Mouse (Mus musculus): Measurements from ENCODE around the gene Trcg1. TPM values are rescaled to one million over a fixed set of nuclear protein-coding genes. Genes with fewer than 3 reads are reported as not detected.

Gene Trcg1
- total RNA-seq, 2 experiments from 2014 or later: not detected

DNA sequence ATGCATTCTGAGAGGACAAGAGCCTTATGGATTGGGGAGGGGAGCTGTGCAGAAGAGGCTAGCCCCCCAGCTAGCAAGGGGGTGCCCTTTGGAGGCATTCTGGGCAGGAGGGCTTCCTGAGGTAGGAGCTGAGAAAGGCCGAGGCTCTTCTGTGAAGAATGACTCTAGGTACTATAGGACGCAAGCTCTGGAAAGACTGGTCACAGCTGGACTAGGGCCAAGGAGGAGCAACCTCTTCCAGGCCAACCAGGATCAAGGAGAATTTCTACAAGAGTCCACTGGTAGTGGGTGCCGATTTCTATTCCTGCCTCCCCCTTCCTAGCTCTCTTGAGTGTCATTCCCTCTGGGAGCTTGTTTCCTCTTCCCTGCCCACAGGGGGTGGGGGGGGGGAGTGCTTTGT is 46.3 kb downstream of the Trcg1 start:
- intact Hi-C loops (cut with DNase I): no loop called here
- Histone ChIP-seq H3K27ac (no peak overlapping the region), H3K4me3 (no peak overlapping the region)
- no peak for DNase-seq (ENCODE audit: extremely low spot score in 1 of 2, low spot score in 2 of 2)
- TF ChIP-seq CTCF (IDR thresholded peaks at IDR 0.05): no peak

DNA sequence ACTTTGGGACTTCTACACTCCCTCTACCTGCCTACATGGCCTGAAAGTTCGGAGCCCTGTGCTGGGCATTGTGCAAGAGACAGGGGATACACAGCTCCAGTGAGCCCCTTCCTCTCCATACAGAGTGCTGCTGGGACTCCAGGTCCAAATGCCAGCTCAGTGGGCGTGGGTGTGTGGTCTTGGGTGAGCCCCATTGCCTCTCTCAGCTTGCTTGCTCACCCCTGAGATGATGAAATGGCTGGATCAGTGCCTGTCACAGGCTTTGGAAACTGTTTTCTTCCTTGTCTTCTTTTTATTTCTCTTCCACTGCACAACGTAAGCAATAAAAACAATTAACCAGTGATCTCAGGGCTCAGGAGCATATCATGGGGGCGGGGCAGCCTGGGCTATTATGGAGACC is 47.0 kb downstream of the Trcg1 start:
- Histone ChIP-seq H3K4me3 (no peak overlapping the region), H3K27ac (no peak overlapping the region)
- intact Hi-C loops (cut with DNase I): no loop called here
- TF ChIP-seq CTCF (IDR thresholded peaks at IDR 0.05): no peak
- no peak for DNase-seq (ENCODE audit: extremely low spot score in 1 of 2, low spot score in 2 of 2)

DNA sequence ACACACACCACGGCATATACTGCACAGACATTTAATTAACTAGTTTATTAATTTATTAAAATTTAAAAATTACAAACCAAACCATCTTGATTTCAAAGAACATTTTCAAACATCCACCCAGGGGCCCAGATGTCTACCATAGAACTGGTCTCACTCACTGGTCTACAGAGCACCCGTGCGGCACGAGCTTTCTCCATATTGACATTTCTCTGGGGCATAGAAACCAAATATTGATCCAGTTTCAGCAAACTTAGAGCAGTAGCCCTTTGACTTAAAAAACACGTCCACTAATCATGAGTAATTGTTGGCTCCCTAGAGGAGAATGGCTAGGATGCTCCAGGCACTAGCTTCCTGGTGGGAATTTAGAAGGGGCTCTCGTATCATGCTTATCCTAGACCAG is 50.8 kb downstream of the Trcg1 start:
- DNase-seq (ENCODE audit: extremely low spot score in 1 of 2, low spot score in 2 of 2): no peak
- no peak overlapping the region for H3K4me3 ChIP-seq
- no peak for TF ChIP-seq CTCF (IDR thresholded peaks at IDR 0.05)
- intact Hi-C loops (cut with DNase I): no loop called here
- no peak overlapping the region for H3K27ac ChIP-seq

DNA sequence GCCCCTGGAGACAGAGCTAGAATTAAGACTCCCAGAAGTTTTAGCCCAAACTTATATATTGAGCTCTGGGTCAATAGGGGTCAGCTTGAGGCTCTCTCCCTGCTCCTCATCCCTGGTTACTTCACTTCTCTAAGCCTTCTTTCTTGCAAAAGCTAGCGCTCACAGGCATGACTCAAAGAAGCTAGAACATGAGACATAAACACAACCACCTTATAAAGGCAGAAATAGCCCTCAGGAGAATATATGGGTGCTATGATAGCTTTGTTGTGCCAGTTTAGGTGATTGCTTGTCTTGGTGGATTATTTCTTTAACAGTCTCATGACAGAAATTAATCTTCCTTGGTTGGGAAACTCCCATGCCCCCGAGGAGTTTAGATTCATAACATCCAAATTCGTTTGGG is 58.5 kb downstream of the Trcg1 start:
- intact Hi-C loops (cut with DNase I): no loop called here
- no peak overlapping the region for H3K27ac ChIP-seq
- DNase-seq (ENCODE audit: extremely low spot score in 1 of 2, low spot score in 2 of 2): no peak
- H3K4me3 ChIP-seq: no peak overlapping the region
- no peak for TF ChIP-seq CTCF (IDR thresholded peaks at IDR 0.05)

DNA sequence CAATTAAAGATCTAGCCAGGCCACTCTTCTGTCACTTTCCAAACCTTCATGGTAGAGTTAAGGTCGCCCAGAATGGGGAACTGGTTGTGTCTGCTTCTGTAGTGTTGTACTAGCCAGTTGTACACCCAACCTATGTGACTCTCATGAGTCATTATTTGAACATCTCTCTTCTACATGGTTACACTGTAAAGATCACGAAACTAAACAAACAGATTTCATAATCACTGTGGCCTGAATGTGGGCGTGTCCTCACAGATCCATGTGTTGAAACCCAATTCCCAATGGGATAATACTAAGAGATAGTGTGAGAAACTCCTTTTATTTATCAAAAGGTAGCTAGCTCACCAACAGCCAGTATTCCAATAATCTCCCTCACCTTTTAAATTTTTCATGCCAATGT is 59.3 kb downstream of the Trcg1 start:
- no peak for TF ChIP-seq CTCF (IDR thresholded peaks at IDR 0.05)
- no peak overlapping the region for H3K27ac ChIP-seq
- DNase-seq (ENCODE audit: extremely low spot score in 1 of 2, low spot score in 2 of 2): no peak
- H3K4me3 ChIP-seq: no peak overlapping the region
- intact Hi-C loops (cut with DNase I): no loop called here

DNA sequence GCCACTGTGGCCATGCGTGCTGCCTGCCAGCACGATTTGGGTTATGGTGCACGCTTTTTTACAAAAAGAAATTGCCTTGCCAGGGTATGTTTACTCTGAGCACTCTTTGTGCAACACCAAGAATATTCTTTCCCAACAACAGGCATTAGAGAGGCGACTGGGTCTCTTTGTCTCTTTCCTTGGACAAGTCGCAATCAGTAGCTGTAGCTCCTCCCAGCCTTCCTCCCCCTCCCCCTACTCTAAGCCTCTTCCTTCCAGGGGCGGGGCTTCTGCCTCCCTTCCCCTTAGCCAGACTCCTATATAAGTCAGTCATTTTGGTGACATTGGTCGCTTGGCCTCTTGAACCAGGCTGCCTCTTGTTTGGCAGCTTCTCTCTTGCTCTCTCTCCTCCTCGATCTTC is 59.9 kb downstream of the Trcg1 start:
- no peak for TF ChIP-seq CTCF (IDR thresholded peaks at IDR 0.05)

DNA sequence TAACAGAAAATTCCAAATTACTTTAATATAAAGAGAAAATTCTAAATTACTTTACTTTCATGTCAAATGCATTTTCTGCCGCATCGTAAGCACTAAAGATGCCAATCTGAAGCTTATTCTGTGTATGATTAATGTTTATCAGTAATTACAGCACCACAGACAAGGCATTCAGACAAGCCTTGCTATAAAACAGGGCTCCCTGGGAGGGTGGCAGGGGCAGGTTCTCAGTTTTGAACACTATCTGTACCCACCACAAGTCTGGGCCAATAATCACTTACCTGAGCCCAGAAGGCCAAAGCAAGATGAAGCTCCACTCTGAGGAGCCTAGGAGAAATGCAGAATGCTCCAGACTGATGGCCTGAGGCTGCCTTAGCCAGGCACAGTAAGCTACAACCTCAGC is 61.6 kb downstream of the Trcg1 start:
- DNase-seq (ENCODE audit: extremely low spot score in 1 of 2, low spot score in 2 of 2): no peak
- intact Hi-C loops (cut with DNase I): no loop called here
- no peak overlapping the region for H3K4me3 ChIP-seq
- TF ChIP-seq CTCF (IDR thresholded peaks at IDR 0.05): no peak
- H3K27ac ChIP-seq: no peak overlapping the region

More for the DNA sequence above, 59.9 kb downstream of the Trcg1 start:
- intact Hi-C loops (cut with DNase I): no loop called here
- Histone ChIP-seq H3K27ac (no peak overlapping the region), H3K4me3 (no peak overlapping the region)
- DNase-seq (ENCODE audit: extremely low spot score in 1 of 2, low spot score in 2 of 2): no peak

Other genes starting within 250 kb of the Trcg1 start
- 10 to 100 TPM; 29.7 to 33.1 TPM for gene Ptpn9, start 241.6 kb upstream of the Trcg1 start, total RNA-seq (2021)
- 10 to 100 TPM; 38.8 to 47.5 TPM for gene Sin3a, start 164.5 kb upstream of the Trcg1 start, total RNA-seq (2021)
- gene Man2c1, start 105.9 kb upstream of the Trcg1 start, total RNA-seq (2021): 100 to 1,000 TPM; 150 to 175 TPM
- 10 to 100 TPM in 1 of 2 experiments, 1 to 10 TPM in 1; 9.9 to 10.5 TPM for gene Neil1, start 88.3 kb upstream of the Trcg1 start, total RNA-seq (2021)
- 10 to 100 TPM; 84.1 to 93.1 TPM for gene Commd4, start 78.2 kb upstream of the Trcg1 start, total RNA-seq (2021)
- 10 to 100 TPM; 18.5 to 20.1 TPM for gene 1700017B05Rik, start 26.1 kb downstream of the Trcg1 start, total RNA-seq (2021)
- gene Ppcdc, start 203.6 kb downstream of the Trcg1 start, total RNA-seq (2021): 10 to 100 TPM; 16.3 to 16.8 TPM
- gene Scamp5, start 231.5 kb downstream of the Trcg1 start, total RNA-seq (2021): 100 to 1,000 TPM; 379 TPM

All from left cerebral cortex, adult 2 months (tissue).